Mouse (Mus musculus) megakaryocyte, embryonic 14.5 days (primary cell): ENCODE measurements around the gene Cep170. TPM values are rescaled to one million over a fixed set of nuclear protein-coding genes. Genes with fewer than 3 reads are reported as not detected.

Experiments
- H3K27me3 ChIP-seq: replicated peaks from 2 replicates; pipeline ENCODE3; 2012; ENCODE audit warnings: inconsistent platforms
- H3K36me3 ChIP-seq: replicated peaks from 2 replicates; pipeline ENCODE3; 2012; ENCODE audit warnings: low read length, inconsistent platforms, mixed read lengths
- H3K4me1 ChIP-seq: 2 replicates; pipeline ENCODE4 v1.6.1; 2012; ENCODE audit warnings: inconsistent platforms
- H3K4me3 ChIP-seq: replicated peaks from 2 replicates; pipeline ENCODE3; 2012; ENCODE audit warnings: moderate library complexity, mild to moderate bottlenecking, inconsistent platforms
- H3K9me3 ChIP-seq: 2 replicates; pipeline ENCODE4 v1.6.1; 2012; ENCODE audit warnings: inconsistent platforms
- FLI1 ChIP-seq: IDR thresholded peaks from 2 replicates; pipeline ENCODE4 v1.6.1; 2012; ENCODE audit warnings: low read length, inconsistent platforms, mixed read lengths
- GATA1 ChIP-seq: IDR thresholded peaks from 3 replicates; pipeline ENCODE4 v1.6.1; 2012; ENCODE audit warnings: mixed read lengths, low read length, inconsistent platforms, borderline replicate concordance
- polyA plus RNA-seq: library from polyadenylated mRNA; stranded (reverse); fragments of >175 nt; gene quantifications from 2 replicates; pipeline ENCODE4 v1.2.3, GENCODE M21; 2012; ENCODE audit warnings: low replicate concordance; ENCODE audit not compliant: insufficient read depth

Cep170 gene
- polyA plus RNA-seq, 1 experiment: 1.7 TPM

DNA sequence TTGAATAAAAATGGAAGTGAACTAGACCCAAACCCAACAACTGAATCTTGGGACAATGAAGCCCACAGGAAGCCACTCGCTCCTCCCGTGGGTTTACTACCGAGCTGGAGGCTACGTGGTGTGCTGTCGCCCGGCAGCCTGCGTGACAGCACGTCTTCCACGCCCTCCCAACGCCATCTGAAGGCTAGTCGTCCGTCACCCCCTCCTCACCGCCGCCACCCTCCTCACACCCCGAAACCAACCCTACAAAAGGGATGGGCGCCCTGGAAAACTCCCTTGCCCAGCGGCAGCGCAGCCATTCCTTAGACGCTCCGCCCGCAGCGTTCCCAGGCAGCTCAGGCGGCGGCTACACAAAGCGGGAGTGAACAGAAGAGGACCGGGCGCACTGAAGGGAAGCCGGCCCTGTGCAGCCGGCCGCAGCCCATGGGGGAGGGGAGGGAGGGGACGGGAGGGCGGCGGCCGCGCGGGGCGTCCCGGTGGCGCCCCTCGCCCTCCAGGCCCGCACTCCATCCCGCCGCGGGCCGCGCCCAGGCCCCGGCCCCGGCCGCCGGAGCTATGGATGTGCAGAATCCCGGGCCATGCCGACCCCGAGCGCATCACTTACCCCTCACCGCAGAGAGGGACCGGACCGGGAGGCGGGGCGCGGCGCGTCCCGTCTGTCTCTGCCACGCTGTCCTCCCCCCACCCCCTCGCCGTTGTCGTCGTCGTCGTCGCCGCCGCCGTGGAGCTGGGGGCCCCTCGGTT is 403 bp downstream of the Cep170 start:
- Histone ChIP-seq H3K27me3 (no peaks in the 10 kb centered on the region), H3K4me1 (peaks cover 60% of the 10 kb centered on the region), H3K36me3 (peaks cover 12% of the 10 kb centered on the region), H3K4me3 (peak overlapping the region; percentile 93), H3K9me3 (no peaks in the 10 kb centered on the region)
- TF ChIP-seq GATA1 (no peak), FLI1 (no peak)

DNA sequence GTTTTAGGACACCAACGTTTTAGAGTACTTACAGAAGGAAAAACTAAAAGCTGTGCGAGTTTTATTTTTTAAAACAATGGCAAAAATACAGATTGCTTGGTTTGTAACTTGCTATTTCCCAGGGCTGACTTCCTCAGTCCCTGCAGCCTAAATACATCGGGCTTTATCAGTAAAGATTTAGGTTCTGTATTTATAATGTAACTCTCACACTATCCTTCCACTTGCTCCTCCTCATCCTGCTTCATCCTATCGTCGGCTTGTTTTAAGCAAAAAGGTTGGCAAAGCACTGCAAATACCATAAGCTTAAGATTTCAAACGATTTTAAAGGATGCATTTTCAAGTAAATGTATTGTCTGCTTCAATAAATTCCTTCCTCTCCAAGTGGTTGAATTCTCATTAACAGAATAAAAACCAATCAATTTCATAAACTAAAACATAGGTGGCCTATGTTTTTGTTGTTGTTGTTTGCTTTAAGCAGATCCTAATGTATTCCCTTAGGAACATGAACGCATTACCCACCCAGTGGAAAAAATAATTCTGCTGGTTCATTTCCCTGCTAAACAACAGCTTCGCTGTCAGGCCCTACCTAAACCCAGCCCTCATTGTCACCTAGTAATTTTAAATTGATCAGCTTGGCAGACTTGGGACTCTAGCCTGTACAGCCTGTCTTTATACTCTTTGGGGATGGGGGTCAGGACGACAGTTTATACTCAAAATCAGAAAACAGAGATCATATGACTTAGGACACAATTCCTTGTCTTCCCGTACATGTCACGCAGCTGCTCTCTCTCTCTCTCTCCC is 1.2 kb downstream of the Cep170 start:
- H3K4me3 ChIP-seq: peak overlapping the region; percentile 93
- H3K4me1 ChIP-seq: peaks cover 54% of the 10 kb centered on the region
- peaks cover 4% of the 10 kb centered on the region for H3K36me3 ChIP-seq
- H3K27me3 ChIP-seq: no peaks in the 10 kb centered on the region
- no peaks in the 10 kb centered on the region for H3K9me3 ChIP-seq
- TF ChIP-seq FLI1: no peak
- TF ChIP-seq GATA1: no peak

DNA sequence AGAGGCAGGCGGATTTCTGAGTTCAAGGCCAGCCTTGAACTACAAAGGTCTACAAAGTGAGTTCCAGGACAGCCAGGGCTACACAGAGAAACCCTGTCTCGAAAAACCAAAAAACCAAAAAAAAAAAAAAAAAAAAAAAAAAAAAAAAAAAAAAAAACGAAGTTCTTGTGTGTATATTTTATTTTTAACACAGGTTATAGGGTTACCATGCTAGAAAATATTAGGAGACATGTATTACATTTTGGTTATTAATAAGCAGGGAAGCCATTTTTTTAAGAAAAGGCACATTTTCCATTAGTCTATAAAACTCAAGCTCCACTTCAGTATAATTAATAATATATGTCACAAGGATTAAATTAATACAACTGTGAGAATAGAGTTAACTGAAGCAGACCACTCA is 2.0 kb downstream of the Cep170 start:
- TF ChIP-seq GATA1 (no peak), FLI1 (no peak)
- Histone ChIP-seq H3K4me3 (peak overlapping the region; percentile 93), H3K4me1 (peaks cover 53% of the 10 kb centered on the region), H3K27me3 (no peaks in the 10 kb centered on the region), H3K9me3 (no peaks in the 10 kb centered on the region), H3K36me3 (peaks cover 3% of the 10 kb centered on the region)

DNA sequence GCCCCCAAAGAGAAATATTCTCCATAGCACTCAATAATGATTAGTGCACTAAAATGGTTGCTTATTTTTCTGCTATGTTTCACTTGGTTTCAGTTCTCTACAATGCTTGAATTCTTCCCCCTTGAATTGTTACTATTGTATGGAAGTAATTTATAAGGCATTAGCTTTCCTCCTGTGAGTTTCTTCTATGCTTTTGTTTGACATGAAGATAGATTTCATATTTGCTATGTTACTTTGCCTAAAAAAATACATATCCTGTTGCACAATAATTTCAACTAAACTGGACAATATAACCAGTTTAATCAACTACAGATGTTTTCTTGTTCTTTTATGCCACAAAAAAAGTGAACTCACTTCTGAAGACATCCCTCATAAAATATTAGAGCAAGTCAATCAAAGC is 3.7 kb downstream of the Cep170 start:
- TF ChIP-seq GATA1 (no peak), FLI1 (no peak)
- Histone ChIP-seq H3K36me3 (peaks cover 13% of the 10 kb centered on the region), H3K9me3 (no peaks in the 10 kb centered on the region), H3K27me3 (no peaks in the 10 kb centered on the region), H3K4me1 (peaks cover 45% of the 10 kb centered on the region), H3K4me3 (no peak overlapping the region)

- peaks cover 61% of the 10 kb centered on the region for H3K36me3 ChIP-seq
- no peaks in the 10 kb centered on the region for H3K27me3 ChIP-seq
- peaks cover 75% of the 10 kb centered on the region for H3K4me1 ChIP-seq
- no peaks in the 10 kb centered on the region for H3K9me3 ChIP-seq
- no peak overlapping the region for H3K4me3 ChIP-seq
- TF ChIP-seq FLI1: no peak
- no peak for TF ChIP-seq GATA1
Observed at GRCm38 (mm10) chr1:176800728-176801365, 13.0 kb downstream of the Cep170 start.

DNA sequence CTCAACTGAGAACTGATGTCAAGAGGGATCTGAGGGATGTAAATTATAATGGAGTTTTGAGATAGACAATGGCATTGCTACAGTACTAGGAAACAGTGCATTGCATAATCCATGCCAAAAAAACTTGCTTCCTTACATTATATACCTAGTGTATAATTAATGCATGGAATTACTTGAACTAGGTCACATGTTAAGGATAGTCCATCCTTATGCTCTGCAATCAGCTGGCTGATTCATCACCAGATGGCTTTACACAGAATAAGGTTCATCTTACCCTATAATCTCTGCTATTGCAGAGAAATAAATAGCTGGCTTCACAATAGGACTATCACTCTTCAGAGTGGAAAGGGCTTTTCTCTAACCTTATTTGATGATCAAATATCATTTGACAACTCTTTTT is 15.2 kb downstream of the Cep170 start:
- no peaks in the 10 kb centered on the region for H3K9me3 ChIP-seq
- H3K36me3 ChIP-seq: peaks cover 61% of the 10 kb centered on the region
- peaks cover 73% of the 10 kb centered on the region for H3K4me1 ChIP-seq
- no peaks in the 10 kb centered on the region for H3K27me3 ChIP-seq
- no peak overlapping the region for H3K4me3 ChIP-seq
- TF ChIP-seq FLI1: no peak
- no peak for TF ChIP-seq GATA1

DNA sequence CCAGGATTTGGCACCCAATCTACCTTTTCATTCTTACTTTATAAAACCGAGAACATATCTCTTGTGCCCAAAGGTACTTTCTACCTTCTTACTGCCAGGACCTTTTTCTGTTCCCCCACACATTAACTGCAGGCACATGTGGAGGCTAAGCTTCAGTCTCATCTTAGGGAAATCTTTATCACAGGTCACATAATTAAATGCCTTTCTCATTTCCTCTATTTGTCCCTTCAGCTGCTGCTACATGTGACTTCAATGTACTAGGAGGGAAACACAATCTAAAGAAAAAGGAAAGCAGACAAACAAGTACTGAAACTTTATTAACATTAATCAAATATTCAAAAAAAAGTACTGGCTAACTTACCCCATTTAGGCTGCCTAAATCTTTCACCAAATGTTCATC is 21.7 kb downstream of the Cep170 start:
- H3K36me3 ChIP-seq: peaks cover 77% of the 10 kb centered on the region
- H3K4me3 ChIP-seq: no peak overlapping the region
- no peaks in the 10 kb centered on the region for H3K9me3 ChIP-seq
- H3K27me3 ChIP-seq: no peaks in the 10 kb centered on the region
- peaks cover 34% of the 10 kb centered on the region for H3K4me1 ChIP-seq
- TF ChIP-seq FLI1 (no peak), GATA1 (no peak)

DNA sequence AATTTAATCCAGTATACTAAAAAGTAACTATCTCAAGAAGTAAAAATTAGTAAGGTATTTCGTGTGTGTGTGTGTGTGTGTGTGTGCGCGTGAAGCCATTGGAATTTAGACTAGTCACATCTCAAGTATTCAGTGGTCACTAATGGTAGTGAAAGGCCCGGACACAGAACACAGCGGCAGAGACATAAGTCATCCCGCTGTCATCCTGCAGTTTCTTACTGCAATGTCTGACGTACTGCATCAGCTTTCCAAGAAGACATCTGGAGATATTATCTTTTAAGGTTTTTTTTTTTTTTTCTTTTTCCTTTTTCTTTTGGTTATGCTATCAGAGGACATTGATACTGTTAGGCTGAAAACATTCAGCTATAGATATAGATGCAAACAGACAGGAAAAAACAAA is 24.5 kb downstream of the Cep170 start:
- Histone ChIP-seq H3K9me3 (no peaks in the 10 kb centered on the region), H3K27me3 (no peaks in the 10 kb centered on the region), H3K36me3 (peaks cover 88% of the 10 kb centered on the region), H3K4me3 (no peak overlapping the region), H3K4me1 (peaks cover 13% of the 10 kb centered on the region)
- TF ChIP-seq GATA1 (no peak), FLI1 (no peak)

DNA sequence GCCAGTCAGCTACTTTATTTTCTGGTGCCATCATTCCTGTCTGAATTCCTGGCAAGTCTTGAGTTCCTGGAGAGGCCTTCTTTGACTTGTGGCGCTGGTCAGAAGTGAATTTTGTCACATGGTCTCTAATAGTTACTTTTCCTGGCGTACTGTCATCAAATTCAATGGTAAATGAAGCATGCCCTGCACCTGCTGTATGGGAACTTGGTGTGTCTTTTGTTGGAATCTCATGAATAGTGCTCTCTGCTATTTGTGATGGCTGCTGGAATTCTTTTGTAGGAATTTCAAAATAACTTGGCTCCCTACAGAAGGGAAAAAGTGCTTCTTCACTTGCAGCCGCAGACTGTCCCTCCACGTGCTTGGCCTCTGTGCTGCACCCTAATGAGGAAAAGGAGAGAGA is 39.3 kb downstream of the Cep170 start:
- H3K9me3 ChIP-seq: no peaks in the 10 kb centered on the region
- H3K36me3 ChIP-seq: peaks cover 87% of the 10 kb centered on the region
- no peak overlapping the region for H3K4me3 ChIP-seq
- no peaks in the 10 kb centered on the region for H3K27me3 ChIP-seq
- TF ChIP-seq FLI1 (no peak), GATA1 (no peak)
- H3K4me1 ChIP-seq: no peaks in the 10 kb centered on the region

DNA sequence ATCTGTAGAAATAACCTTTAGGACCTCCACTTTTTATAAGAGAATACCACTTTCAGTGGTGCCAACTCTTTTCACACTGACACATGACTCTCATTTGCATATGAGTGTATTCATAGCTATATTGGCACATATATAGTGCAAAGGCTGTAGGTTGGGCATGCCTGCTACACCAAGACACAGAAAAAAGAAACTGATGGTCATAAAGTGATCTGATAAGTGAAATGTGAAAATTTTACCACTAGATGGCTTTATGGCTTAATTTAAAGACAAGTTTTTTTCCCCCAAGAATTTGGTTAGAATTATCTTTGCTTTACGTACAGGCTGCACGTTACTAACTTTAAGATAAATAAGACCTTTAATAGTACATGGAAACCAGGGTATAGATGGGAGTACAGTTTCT is 51.6 kb downstream of the Cep170 start:
- peaks cover 91% of the 10 kb centered on the region for H3K36me3 ChIP-seq
- no peak overlapping the region for H3K4me3 ChIP-seq
- TF ChIP-seq FLI1 (no peak), GATA1 (no peak)
- H3K27me3 ChIP-seq: no peaks in the 10 kb centered on the region
- no peaks in the 10 kb centered on the region for H3K9me3 ChIP-seq
- H3K4me1 ChIP-seq: no peaks in the 10 kb centered on the region
